Mouse (Mus musculus): Measurements from ENCODE around the gene Ngfr.

Gene Ngfr

GRCm38 (mm10) chr11:95595438-95596149, 8.1 kb upstream of the Ngfr start:
- no peak for DNase-seq (ENCODE audit: low spot score)

GRCm38 (mm10) chr11:95594686-95595212, 7.2 kb upstream of the Ngfr start:
- no peak for DNase-seq (ENCODE audit: low spot score)

GRCm38 (mm10) chr11:95593501-95593900, 6.0 kb upstream of the Ngfr start:
- no peak for DNase-seq (ENCODE audit: low spot score)

- no peak for DNase-seq (ENCODE audit: low spot score)
These were observed 5.2 kb upstream of the Ngfr start for GRCm38 (mm10) chr11:95592691-95593090.

GRCm38 (mm10) chr11:95589195-95589594, 1.7 kb upstream of the Ngfr start:
- no peak for DNase-seq (ENCODE audit: low spot score)

GRCm38 (mm10) chr11:95586751-95587422, 648 bp downstream of the Ngfr start:
- DNase-seq (ENCODE audit: low spot score) = no peak

- peak; percentile 43 for DNase-seq (ENCODE audit: low spot score)
These were observed 1.4 kb downstream of the Ngfr start for GRCm38 (mm10) chr11:95586184-95586583.

GRCm38 (mm10) chr11:95585684-95586083, 1.9 kb downstream of the Ngfr start:
- no peak for DNase-seq (ENCODE audit: low spot score)

GRCm38 (mm10) chr11:95585281-95585680, 2.3 kb downstream of the Ngfr start:
- DNase-seq (ENCODE audit: low spot score) = no peak

GRCm38 (mm10) chr11:95584651-95585050, 2.9 kb downstream of the Ngfr start:
- no peak for DNase-seq (ENCODE audit: low spot score)

- no peak for DNase-seq (ENCODE audit: low spot score)
These were observed 4.1 kb downstream of the Ngfr start for GRCm38 (mm10) chr11:95583396-95583795.

- no peak for DNase-seq (ENCODE audit: low spot score)
These were observed 5.3 kb downstream of the Ngfr start for GRCm38 (mm10) chr11:95582193-95582592.

- no peak for DNase-seq (ENCODE audit: low spot score)
These were observed 8.1 kb downstream of the Ngfr start for GRCm38 (mm10) chr11:95579455-95579854.

- DNase-seq (ENCODE audit: low spot score) = no peak
These were observed 9.6 kb downstream of the Ngfr start for GRCm38 (mm10) chr11:95577776-95578446.

- DNase-seq (ENCODE audit: low spot score) = no peak
These were observed 11.2 kb downstream of the Ngfr start for GRCm38 (mm10) chr11:95576299-95576698.

- DNase-seq (ENCODE audit: low spot score) = no peak
These were observed 11.7 kb downstream of the Ngfr start for GRCm38 (mm10) chr11:95575791-95576190.

- DNase-seq (ENCODE audit: low spot score) = no peak
These were observed 12.7 kb downstream of the Ngfr start for GRCm38 (mm10) chr11:95574786-95575334.

- DNase-seq (ENCODE audit: low spot score) = no peak
These were observed 15.3 kb downstream of the Ngfr start for GRCm38 (mm10) chr11:95572227-95572626.

- no peak for DNase-seq (ENCODE audit: low spot score)
These were observed 15.8 kb downstream of the Ngfr start for GRCm38 (mm10) chr11:95571755-95572154.

- DNase-seq (ENCODE audit: low spot score) = no peak
These were observed 16.5 kb downstream of the Ngfr start for GRCm38 (mm10) chr11:95570827-95571619.

GRCm38 (mm10) chr11:95569908-95570307, 17.6 kb downstream of the Ngfr start:
- no peak for DNase-seq (ENCODE audit: low spot score)
